Mouse (Mus musculus): ENCODE results near the gene Tlx3. TPM values are rescaled to one million over a fixed set of nuclear protein-coding genes. Genes with fewer than 3 reads are reported as not detected.

The Tlx3 gene
- polyA plus RNA-seq, 2 experiments = not detected

DNA sequence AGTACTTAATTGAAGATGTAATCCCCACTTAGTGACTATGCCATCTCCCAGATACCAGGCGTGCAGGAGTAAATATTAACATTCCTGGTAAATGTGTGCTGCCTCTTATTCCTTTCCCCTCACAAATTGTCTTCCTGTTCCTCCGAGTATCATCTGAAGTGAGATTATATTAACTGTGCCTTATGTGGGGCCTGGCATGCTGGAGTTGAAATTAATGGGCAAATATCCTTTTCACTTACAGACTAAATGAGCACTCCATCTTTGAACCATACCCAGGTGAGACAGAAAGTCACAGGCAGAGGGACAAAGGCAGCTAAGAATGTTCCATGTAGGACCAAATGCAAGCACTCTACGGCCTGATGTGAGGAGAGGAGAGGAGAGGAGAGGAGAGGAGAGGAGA, 27.6 kb downstream of the Tlx3 start:
- Histone ChIP-seq H3K4me1 (replicated peaks; ENCODE audit: control insufficient read depth in 2 of 2, insufficient read depth in 2 of 2, low read length in 1 of 2) (no peaks in the 10 kb centered on the region), H3K27me3 (ENCODE audit: control insufficient read depth, insufficient read depth, low read length) (peaks cover 9% of the 10 kb centered on the region), H3K27ac (no peak overlapping the region), H3K9me3 (ENCODE audit: control insufficient read depth, low read length) (no peaks in the 10 kb centered on the region), H3K4me3 (ENCODE audit: insufficient read depth in 1 of 2, low read depth in 2 of 2, low read length in 2 of 2) (no peak overlapping the region), H3K9ac (replicated peaks) (no peak overlapping the region), H3K4me2 (ENCODE audit: low read depth) (no peak overlapping the region), H3K36me3 (replicated peaks; ENCODE audit: control insufficient read depth, insufficient read depth, low read depth) (no peaks in the 10 kb centered on the region)
- WGBS (ENCODE audit: insufficient replicate concordance) = 57% methylated on average over 3 of the region's 3 CpGs
- DNase-seq (ENCODE audit: low read depth in 3 of 3, low spot score in 3 of 3) (no peak), ATAC-seq (ENCODE audit: insufficient read depth) (no peak)
- TF ChIP-seq EP300 (IDR thresholded peaks at IDR 0.05; ENCODE audit: low read depth) (no peak), CTCF (IDR thresholded peaks at IDR 0.05; ENCODE audit: low read depth) (no peak)

DNA sequence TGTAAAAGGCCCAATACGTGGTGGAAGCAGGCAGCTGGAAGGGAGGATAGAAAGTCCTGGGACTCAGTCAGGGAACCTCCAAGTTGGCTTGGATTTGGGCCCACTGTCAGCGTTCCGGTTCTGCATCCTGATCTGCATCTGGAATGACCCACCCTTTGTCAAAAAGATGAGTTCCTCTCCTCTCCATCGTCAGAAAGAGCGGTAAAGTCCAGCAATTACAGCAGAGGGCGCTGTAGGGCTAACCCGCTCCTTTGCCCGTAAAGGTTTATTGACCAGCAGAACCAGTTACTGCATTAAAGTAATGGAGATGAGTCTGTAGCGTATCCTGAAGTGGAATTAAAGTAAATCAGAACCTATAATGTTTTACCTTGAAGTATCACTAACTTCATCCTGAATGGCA, 32.9 kb downstream of the Tlx3 start:
- no peak overlapping the region for H3K27ac ChIP-seq
- no peak overlapping the region for H3K9ac ChIP-seq (replicated peaks)
- H3K27me3 ChIP-seq (ENCODE audit: control insufficient read depth, insufficient read depth, low read length) = peaks cover 4% of the 10 kb centered on the region
- no peak overlapping the region for H3K4me3 ChIP-seq (ENCODE audit: insufficient read depth in 1 of 2, low read depth in 2 of 2, low read length in 2 of 2)
- no peak overlapping the region for H3K4me2 ChIP-seq (ENCODE audit: low read depth)
- H3K4me1 ChIP-seq (replicated peaks; ENCODE audit: control insufficient read depth in 2 of 2, insufficient read depth in 2 of 2, low read length in 1 of 2) = no peaks in the 10 kb centered on the region
- 8% methylated on average over 9 of the region's 9 CpGs for WGBS (ENCODE audit: insufficient replicate concordance)
- no peaks in the 10 kb centered on the region for H3K36me3 ChIP-seq (replicated peaks; ENCODE audit: control insufficient read depth, insufficient read depth, low read depth)
- peak in 1 of 3 experiments; percentile 19 for DNase-seq (ENCODE audit: low read depth in 3 of 3, low spot score in 3 of 3)
- TF ChIP-seq CTCF (IDR thresholded peaks at IDR 0.05; ENCODE audit: low read depth) (peak; percentile 72), EP300 (IDR thresholded peaks at IDR 0.05; ENCODE audit: low read depth) (no peak)
- no peaks in the 10 kb centered on the region for H3K9me3 ChIP-seq (ENCODE audit: control insufficient read depth, low read length)
- ATAC-seq (ENCODE audit: insufficient read depth) = no peak

DNA sequence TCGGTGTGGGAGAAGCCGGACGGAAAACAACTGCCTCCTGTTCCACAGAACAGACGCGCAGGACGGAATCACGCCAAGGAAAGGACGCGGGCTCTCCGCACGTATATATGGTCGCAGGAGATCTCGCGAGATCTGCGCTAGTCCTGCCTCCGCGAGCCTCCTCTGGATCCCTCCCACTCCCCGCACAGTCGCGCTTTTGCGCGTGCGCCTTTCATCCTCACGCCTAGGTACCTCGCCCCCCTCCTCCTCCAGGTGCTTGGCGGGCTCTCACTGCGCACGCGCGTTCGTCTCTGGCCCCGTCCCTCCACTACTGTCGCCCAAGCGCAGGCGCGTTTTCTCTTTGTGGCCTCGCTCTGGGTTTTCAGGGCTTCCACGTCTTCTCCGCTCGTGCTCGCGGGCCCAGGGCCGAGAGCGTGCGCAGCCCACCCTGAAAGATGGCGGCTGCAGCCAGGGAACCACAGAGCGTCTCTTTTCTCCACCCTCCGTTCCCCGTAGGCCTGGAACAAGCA, 40.3 kb downstream of the Tlx3 start, which contains the start of gene Npm1:
Npm1 (minus strand) TSS at position 209 of the 509 bp plus-strand sequence.
- DNase-seq (ENCODE audit: low read depth in 3 of 3, low spot score in 3 of 3) (peak; percentile 96 to 97 (median 97)), ATAC-seq (ENCODE audit: insufficient read depth) (peak; percentile 94)
- peak within 1 kb of the TSS; percentile 89 for H3K9ac ChIP-seq (replicated peaks)
- peaks cover 32% of the 10 kb centered on the region for H3K36me3 ChIP-seq (replicated peaks; ENCODE audit: control insufficient read depth, insufficient read depth, low read depth)
- peak within 1 kb of the TSS; percentile 81 for H3K27ac ChIP-seq
- no peaks in the 10 kb centered on the region for H3K9me3 ChIP-seq (ENCODE audit: control insufficient read depth, low read length)
- TF ChIP-seq CTCF (IDR thresholded peaks at IDR 0.05; ENCODE audit: low read depth) (no peak), EP300 (IDR thresholded peaks at IDR 0.05; ENCODE audit: low read depth) (peak; percentile 60)
- H3K27me3 ChIP-seq (ENCODE audit: control insufficient read depth, insufficient read depth, low read length) = peaks cover 2% of the 10 kb centered on the region; the same call in 1 of the 2 replicates
- WGBS (ENCODE audit: insufficient replicate concordance) = 2% methylated on average over 49 of the region's 49 CpGs
- H3K4me2 ChIP-seq (ENCODE audit: low read depth) = peak within 1 kb of the TSS; percentile 95
- peak within 1 kb of the TSS; percentile 76 to 80 for H3K4me3 ChIP-seq (ENCODE audit: insufficient read depth in 1 of 2, low read depth in 2 of 2, low read length in 2 of 2)
- H3K4me1 ChIP-seq (replicated peaks; ENCODE audit: control insufficient read depth in 2 of 2, insufficient read depth in 2 of 2, low read length in 1 of 2) = peaks cover 6 to 7% of the 10 kb centered on the region in 2 experiments

DNA sequence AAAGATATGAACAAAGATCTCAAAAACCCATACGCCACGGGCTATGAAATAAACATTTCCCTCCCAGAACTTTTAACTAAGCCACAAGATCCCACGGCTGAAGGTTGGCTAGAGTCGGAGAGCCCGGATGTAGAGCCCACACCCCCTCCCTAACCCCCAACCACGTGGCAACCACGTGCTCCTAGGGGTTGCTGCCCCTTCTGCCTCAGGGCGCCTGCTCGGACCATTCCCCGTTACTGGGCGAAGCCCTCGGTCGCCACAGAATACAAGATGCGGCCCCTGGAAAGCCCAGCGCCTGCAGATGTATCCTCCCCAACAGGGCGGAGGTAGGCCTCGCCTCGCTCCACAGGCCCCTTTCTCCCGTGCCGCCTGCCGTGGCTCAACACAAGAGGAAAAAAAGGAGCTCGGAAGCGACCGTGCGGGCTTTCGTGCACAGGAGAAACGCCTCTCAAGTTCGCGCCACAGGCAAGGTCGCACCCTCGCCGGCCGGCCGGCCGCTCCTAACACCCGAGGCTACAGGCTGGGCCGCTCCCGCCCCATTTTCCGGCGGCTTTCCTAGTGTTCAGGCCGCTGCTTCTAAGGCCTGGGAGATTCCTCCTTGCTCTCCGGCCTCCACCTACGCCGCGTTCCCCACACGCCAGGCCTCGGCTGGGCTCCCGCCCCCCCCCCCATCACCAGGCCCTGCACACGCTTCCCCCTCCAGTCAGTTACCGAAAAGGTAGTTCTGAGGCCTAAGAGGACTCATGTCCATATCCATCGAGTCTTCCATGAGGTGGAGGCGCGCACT, 41.0 kb downstream of the Tlx3 start:
- Histone ChIP-seq H3K4me2 (ENCODE audit: low read depth) (peak overlapping the region; percentile 95), H3K9ac (replicated peaks) (peak overlapping the region; percentile 89), H3K9me3 (ENCODE audit: control insufficient read depth, low read length) (no peaks in the 10 kb centered on the region), H3K4me1 (replicated peaks; ENCODE audit: control insufficient read depth in 2 of 2, insufficient read depth in 2 of 2, low read length in 1 of 2) (peaks cover 6 to 7% of the 10 kb centered on the region in 2 experiments), H3K36me3 (replicated peaks; ENCODE audit: control insufficient read depth, insufficient read depth, low read depth) (peaks cover 39% of the 10 kb centered on the region), H3K27ac (peak overlapping the region; percentile 51), H3K4me3 (ENCODE audit: insufficient read depth in 1 of 2, low read depth in 2 of 2, low read length in 2 of 2) (peak overlapping the region; percentile 76 to 80), H3K27me3 (ENCODE audit: control insufficient read depth, insufficient read depth, low read length) (no peaks in the 10 kb centered on the region)
- peak; percentile 35 to 42 (median 40) for DNase-seq (ENCODE audit: low read depth in 3 of 3, low spot score in 3 of 3)
- WGBS (ENCODE audit: insufficient replicate concordance) = 3% methylated on average over 51 of the region's 53 CpGs
- TF ChIP-seq CTCF (IDR thresholded peaks at IDR 0.05; ENCODE audit: low read depth) = no peak; the same call in 1 of the 2 replicates
- no peak for TF ChIP-seq EP300 (IDR thresholded peaks at IDR 0.05; ENCODE audit: low read depth)
- ATAC-seq (ENCODE audit: insufficient read depth) = peak; percentile 48

DNA sequence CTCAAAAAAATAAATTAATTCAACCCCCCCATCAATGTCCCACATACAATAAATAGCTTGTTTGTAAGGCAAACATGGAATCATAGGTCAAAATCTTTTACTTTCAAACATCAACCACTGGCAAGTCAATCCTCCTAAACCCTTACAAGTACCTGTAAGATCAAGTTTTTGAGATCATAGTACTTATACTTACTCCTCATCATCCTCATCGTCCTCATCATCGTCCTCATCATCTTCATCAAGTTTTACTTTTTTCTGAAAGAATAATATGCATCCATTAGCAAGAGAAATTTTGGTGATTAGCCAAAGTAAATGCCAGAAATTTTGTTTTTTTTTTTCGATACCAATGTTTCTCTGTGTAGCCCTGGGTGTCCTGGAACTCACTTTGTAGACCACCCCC, 43.6 kb downstream of the Tlx3 start:
- DNase-seq (ENCODE audit: low read depth in 3 of 3, low spot score in 3 of 3) (no peak), ATAC-seq (ENCODE audit: insufficient read depth) (no peak)
- no peak overlapping the region for H3K4me3 ChIP-seq (ENCODE audit: insufficient read depth in 1 of 2, low read depth in 2 of 2, low read length in 2 of 2)
- peak overlapping the region; percentile 8; the same call in 1 of the 2 replicates for H3K4me2 ChIP-seq (ENCODE audit: low read depth)
- no peaks in the 10 kb centered on the region for H3K9me3 ChIP-seq (ENCODE audit: control insufficient read depth, low read length)
- no peak overlapping the region for H3K9ac ChIP-seq (replicated peaks)
- H3K36me3 ChIP-seq (replicated peaks; ENCODE audit: control insufficient read depth, insufficient read depth, low read depth) = peaks cover 60% of the 10 kb centered on the region
- TF ChIP-seq EP300 (IDR thresholded peaks at IDR 0.05; ENCODE audit: low read depth) (no peak), CTCF (IDR thresholded peaks at IDR 0.05; ENCODE audit: low read depth) (no peak)
- H3K27me3 ChIP-seq (ENCODE audit: control insufficient read depth, insufficient read depth, low read length) = no peaks in the 10 kb centered on the region
- no peak overlapping the region for H3K27ac ChIP-seq
- peaks cover 6 to 7% of the 10 kb centered on the region in 2 experiments for H3K4me1 ChIP-seq (replicated peaks; ENCODE audit: control insufficient read depth in 2 of 2, insufficient read depth in 2 of 2, low read length in 1 of 2)
- WGBS (ENCODE audit: insufficient replicate concordance) = 72% methylated on average over 3 of the region's 3 CpGs

Data from liver, embryonic 14.5 days (tissue).